ENCODE assay signal across 24 mouse cellular contexts in the genomic region with DNA sequence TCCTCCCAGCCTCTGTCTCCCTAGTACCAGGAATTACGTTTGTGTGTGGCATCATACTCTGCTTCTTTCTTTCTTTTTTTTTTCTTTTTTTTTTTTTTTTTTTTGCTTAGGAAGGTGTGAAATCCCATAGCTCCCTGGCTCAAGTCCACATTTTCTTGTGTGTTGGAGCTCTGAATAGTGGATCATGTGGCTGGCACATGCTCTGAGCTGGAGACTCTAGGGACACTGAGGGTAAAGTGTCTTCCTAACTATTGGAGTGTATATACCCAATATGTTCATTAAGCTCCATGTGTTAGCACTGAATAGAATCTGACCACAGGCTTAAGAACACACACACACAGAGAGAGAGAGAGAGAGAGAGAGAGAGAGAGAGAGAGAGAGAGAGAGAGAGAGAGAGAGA. TPM values are rescaled to one million over a fixed set of nuclear protein-coding genes. Genes with fewer than 3 reads are reported as not detected.
DNase-seq lines count a peak whose midpoint lies in the region; ATAC-seq and TF ChIP-seq lines count a peak whose summit lies in the region.
"Had no signal": no experiment of that assay in that cellular context is flagged by ENCODE, and none has a peak within 500 bp of the region (broad histone marks: within the 10 kb centered on the region; RNA-seq: fewer than 3 reads in every experiment).

No protein-coding gene starts in this region.

- no peaks in the 10 kb centered on the region for H3K36me3 ChIP-seq in heart, adult 2 months (ENCODE audit: control insufficient read depth, insufficient read depth, low read length)
- H3K36me3 ChIP-seq in limb, embryonic 14.5 days (ENCODE audit: control insufficient read depth, insufficient read depth, low read length), result no peaks in the 10 kb centered on the region
- H3K36me3 ChIP-seq in limb, embryonic 10.5 days, result no peaks in the 10 kb centered on the region
- H3K36me3 ChIP-seq: embryonic facial prominence, embryonic 10.5 days; embryonic facial prominence, embryonic 12.5 days had no signal

- DNase-seq in heart, adult 11 months, result peak; percentile 14
- DNase-seq in heart, adult 2 months, result no peak
- peak; percentile 10 for DNase-seq in limb, embryonic 14.5 days (ENCODE audit: low spot score)
- DNase-seq in limb, embryonic 10.5 days (ENCODE audit: low spot score), result no peak
- DNase-seq in brain, embryonic 14.5 days (ENCODE audit: low read depth), result peak; percentile 22
- DNase-seq in ovary, postnatal 36 days (ENCODE audit: low spot score), result no peak
- DNase-seq: adrenal gland, adult 2 months; adrenal gland, postnatal 10 days; adrenal gland, postnatal 25 days; cerebellum, adult 11-12 months; cerebellum, adult 2 months; cerebellum, adult 9-10 months; cerebellum, postnatal 25 days; forebrain, postnatal 0 days had no signal

- no peak overlapping the region for H3K4me3 ChIP-seq in heart, adult 2 months
- no peak overlapping the region for H3K4me3 ChIP-seq in limb, embryonic 14.5 days (replicated peaks; ENCODE audit: low read length)
- H3K4me3 ChIP-seq in limb, embryonic 10.5 days, result no peak overlapping the region
- H3K4me3 ChIP-seq: embryonic facial prominence, embryonic 10.5 days; embryonic facial prominence, embryonic 12.5 days; forebrain, embryonic 13.5 days had no signal

- H3K27me3 ChIP-seq in heart, adult 2 months (ENCODE audit: control insufficient read depth, insufficient read depth, low read length), result no peaks in the 10 kb centered on the region
- H3K27me3 ChIP-seq in limb, embryonic 14.5 days (ENCODE audit: control insufficient read depth, insufficient read depth, low read length), result no peaks in the 10 kb centered on the region
- no peaks in the 10 kb centered on the region for H3K27me3 ChIP-seq in limb, embryonic 10.5 days (ENCODE audit: low read depth, poor library complexity, severe bottlenecking)
- H3K27me3 ChIP-seq: embryonic facial prominence, embryonic 12.5 days; forebrain, embryonic 13.5 days had no signal

- ATAC-seq in limb, embryonic 14.5 days (ENCODE audit: low FRiP score, low read depth), result no peak
- ATAC-seq: forebrain, embryonic 13.5 days; forebrain, postnatal 0 days had no signal

- no peak for TF ChIP-seq POLR2A in heart, adult 2 months (IDR thresholded peaks at IDR 0.05; ENCODE audit: insufficient read depth, low read depth, low read length)
- TF ChIP-seq POLR2A in limb, embryonic 14.5 days (IDR thresholded peaks at IDR 0.05; ENCODE audit: borderline replicate concordance, extremely low read depth, insufficient read depth, insufficient read length), result no peak
- TF ChIP-seq POLR2A in brain, embryonic 14.5 days (IDR thresholded peaks at IDR 0.05; ENCODE audit: borderline replicate concordance, extremely low read depth, insufficient read depth, insufficient read length, poor library complexity, severe bottlenecking), result no peak

- H3K4me1 ChIP-seq in heart, adult 2 months (ENCODE audit: control insufficient read depth, insufficient read depth, low read length), result no peaks in the 10 kb centered on the region
- H3K4me1 ChIP-seq in limb, embryonic 14.5 days (ENCODE audit: control insufficient read depth, insufficient read depth, low read length), result no peaks in the 10 kb centered on the region
- H3K4me1 ChIP-seq in limb, embryonic 10.5 days, result no peaks in the 10 kb centered on the region
- H3K4me1 ChIP-seq: embryonic facial prominence, embryonic 12.5 days had no signal

- H3K9ac ChIP-seq in heart, adult 2 months (ENCODE audit: low read depth, low read length), result no peak overlapping the region
- H3K9ac ChIP-seq in limb, embryonic 14.5 days (ENCODE audit: low read depth, low read length, severe bottlenecking), result no peak overlapping the region
- H3K9ac ChIP-seq: embryonic facial prominence, embryonic 12.5 days; forebrain, embryonic 13.5 days; forebrain, postnatal 0 days had no signal

- 67% methylated on average over 1 of the region's 1 CpGs for WGBS in heart, adult 2 months
- WGBS in limb, embryonic 14.5 days, result 60% methylated on average over 1 of the region's 1 CpGs
- WGBS in limb, embryonic 10.5 days, result 70% methylated on average over 1 of the region's 1 CpGs

- TF ChIP-seq EP300 in heart, adult 2 months (IDR thresholded peaks at IDR 0.05; ENCODE audit: insufficient read depth, low read depth, low read length), result no peak

- no peaks in the 10 kb centered on the region for H3K9me3 ChIP-seq in limb, embryonic 14.5 days (ENCODE audit: control insufficient read depth, low read length)
- H3K9me3 ChIP-seq in limb, embryonic 10.5 days (replicated peaks), result no peaks in the 10 kb centered on the region
- H3K9me3 ChIP-seq: embryonic facial prominence, embryonic 10.5 days; embryonic facial prominence, embryonic 12.5 days; forebrain, embryonic 13.5 days had no signal

- H3K27ac ChIP-seq in heart, adult 2 months, result no peak overlapping the region
- no peak overlapping the region for H3K27ac ChIP-seq in limb, embryonic 14.5 days (replicated peaks; ENCODE audit: low read depth, low read length)
- H3K27ac ChIP-seq in limb, embryonic 10.5 days, result no peak overlapping the region
- H3K27ac ChIP-seq: embryonic facial prominence, embryonic 10.5 days; embryonic facial prominence, embryonic 12.5 days; forebrain, embryonic 13.5 days had no signal

- intact Hi-C loops in heart, adult 2 months (cut with DNase I), result no loop called here

- no peak for TF ChIP-seq CTCF in heart, adult 2 months (IDR thresholded peaks at IDR 0.05)
- TF ChIP-seq CTCF in brain, embryonic 14.5 days (IDR thresholded peaks at IDR 0.05; ENCODE audit: borderline replicate concordance, extremely low read depth, insufficient read depth, insufficient read length), result no peak

- no peak overlapping the region for H3K4me2 ChIP-seq in limb, embryonic 14.5 days (replicated peaks; ENCODE audit: low read depth, low read length, severe bottlenecking)
- H3K4me2 ChIP-seq: embryonic facial prominence, embryonic 12.5 days; forebrain, embryonic 13.5 days had no signal

- H3K79me2 ChIP-seq in heart, adult 2 months (replicated peaks; ENCODE audit: control insufficient read depth, insufficient read depth, low read length), result no peaks in the 10 kb centered on the region

RNA-seq across cellular contexts. Expression of a gene that starts 33.7 kb away (rescaled TPM):
- under 1 TPM; 0.91 TPM for total RNA-seq in heart, adult 2 months (2021)
- polyA plus RNA-seq in heart, adult 2 months (2012; rRNA removed), result 0.49 and 1.00 TPM in 2 replicates
- polyA plus RNA-seq in limb, embryonic 14.5 days (2012; rRNA removed), result 0.24 and 0.58 TPM in 2 replicates
- polyA plus RNA-seq in limb, embryonic 14.5 days (2014; fragmentation: Nextera tagmentation; extraction: Ambion mirVana), result 0.54 and 0.62 TPM in 2 replicates
- 0.69 and 0.74 TPM in 2 replicates for polyA plus RNA-seq in limb, embryonic 10.5 days (2016; fragmentation: Nextera tagmentation; extraction: Ambion mirVana)
- polyA plus RNA-seq in brain, embryonic 14.5 days (2012; rRNA removed), result 0.90 and 1.2 TPM in 2 replicates

RNA-seq across cellular contexts. Expression of a gene that starts 34.0 kb away (rescaled TPM):
- total RNA-seq in heart, adult 2 months (2021), result 100 to 1,000 TPM; 406 to 679 TPM
- 344 and 559 TPM in 2 replicates for polyA plus RNA-seq in heart, adult 2 months (2012; rRNA removed)
- polyA plus RNA-seq in limb, embryonic 14.5 days (2012; rRNA removed), result 88.6 and 93.4 TPM in 2 replicates
- 92.9 and 94.2 TPM in 2 replicates for polyA plus RNA-seq in limb, embryonic 14.5 days (2014; fragmentation: Nextera tagmentation; extraction: Ambion mirVana)
- polyA plus RNA-seq in limb, embryonic 10.5 days (2016; fragmentation: Nextera tagmentation; extraction: Ambion mirVana), result 122 and 125 TPM in 2 replicates
- polyA plus RNA-seq in brain, embryonic 14.5 days (2012; rRNA removed), result 151 and 226 TPM in 2 replicates

RNA-seq across cellular contexts. Expression of a gene that starts 42.2 kb away (rescaled TPM):
- total RNA-seq in heart, adult 2 months (2021), result not detected
- not detected in 2 replicates for polyA plus RNA-seq in heart, adult 2 months (2012; rRNA removed)
- polyA plus RNA-seq in limb, embryonic 14.5 days (2012; rRNA removed), result not detected in 2 replicates
- not detected in 2 replicates for polyA plus RNA-seq in limb, embryonic 14.5 days (2014; fragmentation: Nextera tagmentation; extraction: Ambion mirVana)
- polyA plus RNA-seq in limb, embryonic 10.5 days (2016; fragmentation: Nextera tagmentation; extraction: Ambion mirVana), result not detected in 2 replicates
- not detected in 2 replicates for polyA plus RNA-seq in brain, embryonic 14.5 days (2012; rRNA removed)
- total RNA-seq: adrenal gland, adult 2 months; adrenal gland, postnatal 10 days; adrenal gland, postnatal 25 days; adrenal gland, postnatal 4 days; ES-E14; forebrain, postnatal 0 days; MEL had no signal
- polyA plus RNA-seq: adrenal gland, adult 2 months; C2C12; cerebellum, adult 2 months; cortical plate, adult 2 months; embryonic facial prominence, embryonic 10.5 days; embryonic facial prominence, embryonic 12.5 days; embryonic facial prominence, embryonic 14.5 days; forebrain, embryonic 11.5 days; forebrain, embryonic 13.5 days had no signal

RNA-seq across cellular contexts. Expression of a gene that starts 59.6 kb away (rescaled TPM):
- not detected for total RNA-seq in heart, adult 2 months (2021)
- not detected in 2 replicates for polyA plus RNA-seq in heart, adult 2 months (2012; rRNA removed)
- polyA plus RNA-seq in limb, embryonic 14.5 days (2012; rRNA removed), result not detected in 2 replicates
- polyA plus RNA-seq in limb, embryonic 14.5 days (2014; fragmentation: Nextera tagmentation; extraction: Ambion mirVana), result 0.22 and 0.23 TPM in 2 replicates
- polyA plus RNA-seq in limb, embryonic 10.5 days (2016; fragmentation: Nextera tagmentation; extraction: Ambion mirVana), result 0.64 and 2.1 TPM in 2 replicates
- not detected in 2 replicates for polyA plus RNA-seq in brain, embryonic 14.5 days (2012; rRNA removed)
- total RNA-seq: adrenal gland, adult 2 months; adrenal gland, postnatal 10 days; adrenal gland, postnatal 25 days; adrenal gland, postnatal 4 days; forebrain, postnatal 0 days; MEL had no signal
- polyA plus RNA-seq: adrenal gland, adult 2 months; cerebellum, adult 2 months; cortical plate, adult 2 months had no signal

Comparison
In these comparisons a context has a peak if more than half of its experiments do, and no peak if none do; other contexts are left out.
1. DNase-seq: peak in heart, adult 11 months (single experiment), limb, embryonic 14.5 days (single experiment) and brain, embryonic 14.5 days (single experiment); none in heart, adult 2 months (0 of 2), limb, embryonic 10.5 days (single experiment) and ovary, postnatal 36 days (single experiment).